Mouse (Mus musculus): ENCODE results near the gene Jak1. TPM values are rescaled to one million over a fixed set of nuclear protein-coding genes. Genes with fewer than 3 reads are reported as not detected.

Jak1 gene
- 53.2 and 61.4 TPM in 2 replicates for polyA plus RNA-seq (2015; fragmentation: Nextera tagmentation; extraction: Ambion mirVana)

GRCm38 (mm10) chr4:101264741-101265513 is at the start of gene Jak1:
Gene Jak1, minus strand, starts transcription at chr4:101265282.
- ATAC-seq (replicated peaks; ENCODE audit: insufficient number of reproducible peaks, insufficient read depth, low FRiP score, low read depth): peak; percentile 99
- under 1% methylated on average over 79 of the region's 84 CpGs for whole genome bisulfite sequencing
- peak within 1 kb of the TSS; percentile 96 for H3K27ac ChIP-seq

DNA sequence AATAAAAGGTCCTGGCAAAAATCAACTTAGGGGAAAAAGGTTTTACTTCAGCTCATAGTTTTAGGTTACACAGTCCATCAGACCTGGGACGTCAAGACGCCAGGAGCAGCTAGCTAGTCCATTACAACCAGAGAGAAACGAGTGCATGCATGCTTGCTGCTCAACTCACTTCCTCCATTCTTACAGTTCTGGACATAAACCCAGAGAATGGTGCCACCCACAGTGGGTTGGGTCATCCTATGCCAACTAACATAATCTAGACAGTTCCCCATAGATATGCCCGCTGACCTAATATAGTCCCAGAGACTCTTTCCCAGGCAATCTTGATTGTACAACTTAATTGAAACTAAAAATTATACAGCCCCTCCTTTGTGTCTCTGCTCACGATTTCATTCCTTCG is 47.0 kb upstream of the Jak1 start:
- Histone ChIP-seq H3K4me1 (replicated peaks) (no peaks in the 10 kb centered on the region), H3K27me3 (peaks cover 4% of the 10 kb centered on the region; the same call in 1 of the 2 replicates), H3K9me3 (replicated peaks) (no peaks in the 10 kb centered on the region), H3K27ac (no peak overlapping the region), H3K4me3 (no peak overlapping the region), H3K4me2 (no peak overlapping the region), H3K36me3 (no peaks in the 10 kb centered on the region), H3K9ac (no peak overlapping the region)
- WGBS: 79% methylated on average over 6 of the region's 6 CpGs
- no peak for ATAC-seq (replicated peaks; ENCODE audit: insufficient number of reproducible peaks, insufficient read depth, low FRiP score, low read depth)

More at GRCm38 (mm10) chr4:101264741-101265513, at the start of gene Jak1:
- Histone ChIP-seq H3K4me2 (peak within 1 kb of the TSS; percentile 84), H3K9ac (peak within 1 kb of the TSS; percentile 98), H3K4me1 (replicated peaks) (peaks cover 20% of the 10 kb centered on the region), H3K9me3 (replicated peaks) (no peaks in the 10 kb centered on the region), H3K36me3 (no peaks in the 10 kb centered on the region), H3K27me3 (no peaks in the 10 kb centered on the region), H3K4me3 (peak within 1 kb of the TSS; percentile 100)

- Histone ChIP-seq H3K27me3 (peaks cover 4% of the 10 kb centered on the region; the same call in 1 of the 2 replicates), H3K27ac (no peak overlapping the region), H3K4me3 (no peak overlapping the region), H3K9ac (no peak overlapping the region), H3K4me1 (replicated peaks) (peaks cover 8% of the 10 kb centered on the region; the same call in 1 of the 2 replicates), H3K36me3 (no peaks in the 10 kb centered on the region), H3K9me3 (replicated peaks) (no peaks in the 10 kb centered on the region), H3K4me2 (no peak overlapping the region)
- no peak for ATAC-seq (replicated peaks; ENCODE audit: insufficient number of reproducible peaks, insufficient read depth, low FRiP score, low read depth)
- 86% methylated on average over 4 of the region's 4 CpGs for WGBS
Observed at GRCm38 (mm10) chr4:101308166-101308565, 43.1 kb upstream of the Jak1 start.

DNA sequence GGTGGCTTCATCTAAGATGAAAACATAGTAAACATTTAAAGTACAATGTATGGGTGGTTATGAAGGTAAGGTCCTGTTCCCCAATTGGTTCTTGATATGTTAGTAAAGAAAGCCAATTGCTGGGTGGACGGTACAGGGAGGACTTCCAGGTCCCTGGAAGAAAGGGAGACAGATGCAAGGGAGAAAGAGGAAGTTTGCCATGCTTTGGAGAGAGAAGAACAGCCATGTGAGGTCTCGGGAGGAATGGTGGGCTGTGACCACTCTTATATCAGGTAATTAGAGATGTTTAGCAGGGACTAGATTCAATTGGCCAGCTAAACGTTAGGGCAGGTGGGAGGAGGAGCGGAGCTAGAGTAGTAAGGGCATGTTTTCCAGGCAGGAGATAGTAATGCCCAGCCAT is 42.2 kb upstream of the Jak1 start:
- Histone ChIP-seq H3K27me3 (peaks cover 4% of the 10 kb centered on the region; the same call in 1 of the 2 replicates), H3K9ac (no peak overlapping the region), H3K36me3 (no peaks in the 10 kb centered on the region), H3K9me3 (replicated peaks) (no peaks in the 10 kb centered on the region), H3K4me3 (no peak overlapping the region), H3K4me1 (replicated peaks) (peaks cover 8% of the 10 kb centered on the region; the same call in 1 of the 2 replicates), H3K27ac (no peak overlapping the region), H3K4me2 (no peak overlapping the region)
- 63% methylated on average over 4 of the region's 4 CpGs for WGBS
- ATAC-seq (replicated peaks; ENCODE audit: insufficient number of reproducible peaks, insufficient read depth, low FRiP score, low read depth): no peak

DNA sequence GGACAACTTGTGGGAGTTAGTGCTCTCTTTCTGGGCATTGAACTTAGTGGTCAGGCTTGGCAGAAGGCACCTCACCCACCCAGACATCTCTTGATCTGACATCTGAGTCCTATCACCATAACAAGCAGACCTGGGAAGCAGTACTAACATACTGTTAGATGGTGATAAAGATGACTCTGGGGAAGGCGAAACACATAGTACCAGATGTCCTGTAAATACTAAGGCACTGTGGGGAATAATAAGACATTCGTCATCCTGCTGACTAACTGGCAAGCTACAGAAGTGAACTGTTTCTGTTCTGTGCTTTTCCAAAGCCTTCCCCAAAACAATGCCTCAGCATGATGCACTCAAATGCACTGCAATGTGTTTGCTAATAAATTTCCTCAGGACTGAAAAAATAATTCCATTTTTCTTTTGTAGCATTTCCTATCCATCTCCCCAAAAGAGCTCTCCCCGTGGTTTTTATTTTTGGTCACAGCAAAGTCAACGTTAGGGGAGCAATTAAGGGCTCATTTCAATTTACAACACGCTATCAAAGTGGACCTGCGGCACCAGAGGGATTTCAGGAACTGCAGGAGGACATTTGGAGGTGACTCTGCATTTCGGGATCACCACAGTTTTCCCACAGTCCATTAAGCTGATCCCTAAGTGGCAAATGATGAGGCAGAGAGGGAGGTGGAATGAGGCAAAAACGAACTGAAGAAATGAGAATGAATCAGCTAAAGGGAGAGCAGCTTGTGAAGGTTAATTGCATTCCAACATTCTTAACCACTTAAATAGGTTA is 41.2 kb upstream of the Jak1 start:
- ATAC-seq (replicated peaks; ENCODE audit: insufficient number of reproducible peaks, insufficient read depth, low FRiP score, low read depth): no peak
- Histone ChIP-seq H3K27me3 (no peaks in the 10 kb centered on the region), H3K9ac (no peak overlapping the region), H3K27ac (no peak overlapping the region), H3K4me1 (replicated peaks) (peaks cover 15% of the 10 kb centered on the region), H3K9me3 (replicated peaks) (no peaks in the 10 kb centered on the region), H3K4me3 (no peak overlapping the region), H3K36me3 (no peaks in the 10 kb centered on the region), H3K4me2 (no peak overlapping the region)
- 41% methylated on average over 8 of the region's 8 CpGs for whole genome bisulfite sequencing

- no peaks in the 10 kb centered on the region for H3K9me3 ChIP-seq (replicated peaks)
- no peaks in the 10 kb centered on the region for H3K27me3 ChIP-seq
- no peak overlapping the region for H3K4me3 ChIP-seq
- no peak overlapping the region for H3K27ac ChIP-seq
- ATAC-seq (replicated peaks; ENCODE audit: insufficient number of reproducible peaks, insufficient read depth, low FRiP score, low read depth): no peak
- no peak overlapping the region for H3K9ac ChIP-seq
- 0 out of 2 replicates have a peak overlapping the region, but pooled peaks have one; percentile 8 for H3K4me2 ChIP-seq
- H3K4me1 ChIP-seq (replicated peaks): peaks cover 15% of the 10 kb centered on the region
- H3K36me3 ChIP-seq: no peaks in the 10 kb centered on the region
- WGBS: 63% methylated on average over 9 of the region's 9 CpGs
Observed at GRCm38 (mm10) chr4:101305126-101305525, 40.0 kb upstream of the Jak1 start.

GRCm38 (mm10) chr4:101304114-101304513 is 39.0 kb upstream of the Jak1 start:
- H3K4me3 ChIP-seq: no peak overlapping the region
- H3K9ac ChIP-seq: no peak overlapping the region
- ATAC-seq (replicated peaks; ENCODE audit: insufficient number of reproducible peaks, insufficient read depth, low FRiP score, low read depth): no peak
- H3K36me3 ChIP-seq: no peaks in the 10 kb centered on the region
- H3K9me3 ChIP-seq (replicated peaks): no peaks in the 10 kb centered on the region
- peaks cover 15% of the 10 kb centered on the region for H3K4me1 ChIP-seq (replicated peaks)
- H3K27ac ChIP-seq: no peak overlapping the region
- H3K4me2 ChIP-seq: no peak overlapping the region
- H3K27me3 ChIP-seq: no peaks in the 10 kb centered on the region
- 86% methylated on average over 4 of the region's 4 CpGs for WGBS

- peaks cover 15% of the 10 kb centered on the region for H3K4me1 ChIP-seq (replicated peaks)
- no peaks in the 10 kb centered on the region for H3K27me3 ChIP-seq
- no peak overlapping the region for H3K4me2 ChIP-seq
- no peak overlapping the region for H3K4me3 ChIP-seq
- no peaks in the 10 kb centered on the region for H3K9me3 ChIP-seq (replicated peaks)
- H3K36me3 ChIP-seq: no peaks in the 10 kb centered on the region
- H3K9ac ChIP-seq: no peak overlapping the region
- no peak for ATAC-seq (replicated peaks; ENCODE audit: insufficient number of reproducible peaks, insufficient read depth, low FRiP score, low read depth)
- H3K27ac ChIP-seq: no peak overlapping the region
- WGBS: 81% methylated on average over 4 of the region's 4 CpGs
Observed at GRCm38 (mm10) chr4:101300392-101300910, 35.4 kb upstream of the Jak1 start.

DNA sequence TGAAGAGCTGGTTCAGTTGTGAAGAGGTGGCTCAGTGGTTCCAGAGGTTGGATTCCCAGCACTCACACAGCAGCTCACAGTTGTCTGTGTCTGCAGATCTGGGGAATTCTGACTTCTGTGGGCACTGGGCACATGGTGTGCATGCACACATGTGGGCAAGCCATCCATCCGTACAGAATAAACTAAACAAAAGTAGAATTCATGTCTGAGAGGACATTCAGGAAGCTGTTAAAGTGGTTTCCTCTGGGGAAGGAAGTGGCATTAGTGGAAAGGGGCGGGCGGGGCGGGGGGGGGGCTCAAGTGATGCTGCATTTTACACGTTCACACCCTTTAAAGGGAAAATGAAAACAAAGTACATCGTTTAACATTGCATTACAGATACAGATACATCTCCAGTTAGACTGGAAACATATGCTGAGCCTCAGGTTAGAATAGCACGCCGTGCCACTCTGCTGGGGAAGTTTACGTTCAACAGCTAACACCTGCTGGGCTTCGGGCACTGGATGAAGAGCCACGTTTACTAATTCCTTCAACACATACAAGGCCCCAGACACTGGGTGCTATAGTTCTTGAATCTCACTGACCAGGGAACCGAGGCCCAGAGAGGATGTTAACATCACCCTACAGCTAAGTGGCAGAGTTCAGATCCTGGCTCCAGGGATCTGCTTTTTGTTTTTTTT is 33.4 kb upstream of the Jak1 start:
- no peak overlapping the region for H3K9ac ChIP-seq
- no peak overlapping the region for H3K4me3 ChIP-seq
- 67% methylated on average over 12 of the region's 12 CpGs for WGBS
- ATAC-seq (replicated peaks; ENCODE audit: insufficient number of reproducible peaks, insufficient read depth, low FRiP score, low read depth): no peak
- H3K27me3 ChIP-seq: no peaks in the 10 kb centered on the region
- peaks cover 7% of the 10 kb centered on the region for H3K4me1 ChIP-seq (replicated peaks)
- H3K9me3 ChIP-seq (replicated peaks): no peaks in the 10 kb centered on the region
- no peaks in the 10 kb centered on the region for H3K36me3 ChIP-seq
- no peak overlapping the region for H3K4me2 ChIP-seq
- H3K27ac ChIP-seq: no peak overlapping the region

DNA sequence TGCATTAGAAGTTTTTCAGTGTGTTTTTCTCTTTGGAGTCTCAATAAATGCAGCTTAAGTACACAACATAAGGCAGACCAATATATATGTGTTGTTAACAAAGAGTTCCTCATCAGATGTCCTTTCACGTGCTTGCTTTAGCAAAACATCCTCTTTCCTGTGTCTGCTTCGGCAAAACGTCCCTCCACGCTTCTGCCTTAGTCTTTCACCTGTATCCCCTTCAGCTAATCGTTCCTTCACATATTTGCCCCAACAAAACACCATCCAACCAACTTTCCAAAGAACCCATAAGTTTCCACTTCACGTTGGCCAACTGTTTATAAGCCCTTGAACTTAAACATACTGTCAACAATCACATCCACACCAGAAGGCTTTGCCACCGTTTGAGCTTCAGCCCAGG is 31.8 kb upstream of the Jak1 start:
- no peak for ATAC-seq (replicated peaks; ENCODE audit: insufficient number of reproducible peaks, insufficient read depth, low FRiP score, low read depth)
- 59% methylated on average over 7 of the region's 7 CpGs for WGBS
- no peaks in the 10 kb centered on the region for H3K36me3 ChIP-seq

DNA sequence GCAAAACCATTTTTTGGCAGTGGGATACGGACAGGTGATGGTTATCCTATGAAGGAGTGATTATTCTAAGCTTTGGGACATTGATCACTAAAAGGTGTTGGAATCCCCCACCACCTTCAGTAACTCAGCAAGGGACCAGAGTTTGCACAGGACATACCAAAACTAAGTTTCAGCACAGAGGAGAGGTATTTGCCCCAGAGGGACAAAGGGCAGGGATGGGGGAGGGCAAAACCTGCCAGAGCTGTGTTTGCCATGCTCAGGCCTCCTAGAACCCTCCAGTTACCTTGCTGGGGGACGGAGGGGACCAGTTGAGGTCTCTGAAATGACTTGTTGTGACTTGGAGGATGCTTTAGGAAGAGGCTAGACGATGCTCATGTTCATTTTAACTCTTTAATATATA is 30.7 kb upstream of the Jak1 start:
- no peak overlapping the region for H3K9ac ChIP-seq
- 75% methylated on average over 3 of the region's 3 CpGs for WGBS

More for the DNA sequence above, 31.8 kb upstream of the Jak1 start:
- H3K4me2 ChIP-seq: no peak overlapping the region
- no peak overlapping the region for H3K4me3 ChIP-seq
- no peak overlapping the region for H3K27ac ChIP-seq
- no peaks in the 10 kb centered on the region for H3K9me3 ChIP-seq (replicated peaks)
- H3K9ac ChIP-seq: no peak overlapping the region
- H3K27me3 ChIP-seq: no peaks in the 10 kb centered on the region
- peaks cover 20% of the 10 kb centered on the region for H3K4me1 ChIP-seq (replicated peaks)

More for the DNA sequence above, 30.7 kb upstream of the Jak1 start:
- Histone ChIP-seq H3K36me3 (no peaks in the 10 kb centered on the region), H3K9me3 (replicated peaks) (no peaks in the 10 kb centered on the region), H3K27me3 (no peaks in the 10 kb centered on the region), H3K27ac (no peak overlapping the region), H3K4me2 (no peak overlapping the region), H3K4me1 (replicated peaks) (peaks cover 17% of the 10 kb centered on the region), H3K4me3 (no peak overlapping the region)
- ATAC-seq (replicated peaks; ENCODE audit: insufficient number of reproducible peaks, insufficient read depth, low FRiP score, low read depth): no peak
